Mouse (Mus musculus): ENCODE results near the gene Rps6ka5.

The Rps6ka5 gene

DNA sequence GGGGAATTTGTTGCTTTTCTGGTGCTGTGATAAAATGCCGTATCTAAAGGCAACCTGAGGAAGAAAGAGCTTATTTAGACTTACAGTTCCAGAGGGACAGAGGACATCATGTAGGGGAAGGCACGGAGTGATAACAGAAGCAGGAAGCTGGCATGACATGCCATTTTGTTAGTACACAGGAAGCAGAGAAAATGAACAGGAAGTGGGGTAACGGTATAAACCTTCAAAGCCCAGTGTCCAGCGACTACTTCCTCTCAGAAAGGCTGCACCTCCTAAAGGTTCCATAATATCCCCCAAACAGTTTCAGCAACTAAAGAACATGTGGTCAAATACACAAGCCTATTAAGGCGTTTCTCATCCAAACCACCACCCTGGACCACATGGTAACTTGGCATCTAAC lies 195.9 kb downstream of the Rps6ka5 start:
- no peak for DNase-seq (ENCODE audit: low spot score in 2 of 2)

DNA sequence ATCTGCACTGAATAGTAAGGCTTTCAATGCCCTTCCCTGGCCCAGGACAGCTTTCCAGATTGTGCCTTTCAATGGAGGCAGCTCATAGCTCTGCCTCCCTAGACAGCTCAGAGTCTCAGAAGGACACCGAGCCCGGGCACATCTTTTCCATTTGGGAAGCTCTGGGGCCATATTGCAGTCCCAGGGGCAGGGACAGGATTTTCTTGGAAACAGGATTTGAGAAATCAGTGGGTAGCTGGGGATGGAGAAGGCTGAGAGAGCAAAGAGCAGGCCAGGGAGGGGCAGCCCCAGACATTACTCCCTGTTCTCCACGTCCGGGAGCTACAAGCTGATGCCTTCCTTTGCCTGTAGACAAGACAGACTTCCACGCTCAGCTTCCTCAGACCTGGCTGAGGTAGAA lies 197.1 kb downstream of the Rps6ka5 start:
- DNase-seq (ENCODE audit: low spot score in 2 of 2): no peak

DNA sequence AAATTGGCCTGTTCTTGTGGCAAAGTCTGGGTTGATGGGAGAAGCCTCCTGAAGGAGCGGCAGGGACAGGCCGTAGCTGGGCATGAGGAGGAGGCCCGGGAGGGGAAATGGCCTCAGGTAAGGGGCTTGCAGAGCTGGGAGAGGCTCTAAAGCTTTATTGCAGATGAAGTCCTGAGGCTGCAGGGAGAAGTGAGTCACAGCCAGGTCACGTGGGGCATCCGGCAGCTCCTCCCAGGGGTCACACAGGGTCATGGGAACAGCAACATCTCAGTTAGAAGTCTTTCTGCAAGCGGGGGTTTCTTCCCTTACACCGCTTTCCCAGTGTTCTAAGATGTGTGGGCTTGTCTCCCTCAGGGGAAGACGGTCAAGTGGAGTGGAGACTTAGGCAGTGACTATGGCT lies 197.6 kb downstream of the Rps6ka5 start:
- no peak for DNase-seq (ENCODE audit: low spot score in 2 of 2)

DNA sequence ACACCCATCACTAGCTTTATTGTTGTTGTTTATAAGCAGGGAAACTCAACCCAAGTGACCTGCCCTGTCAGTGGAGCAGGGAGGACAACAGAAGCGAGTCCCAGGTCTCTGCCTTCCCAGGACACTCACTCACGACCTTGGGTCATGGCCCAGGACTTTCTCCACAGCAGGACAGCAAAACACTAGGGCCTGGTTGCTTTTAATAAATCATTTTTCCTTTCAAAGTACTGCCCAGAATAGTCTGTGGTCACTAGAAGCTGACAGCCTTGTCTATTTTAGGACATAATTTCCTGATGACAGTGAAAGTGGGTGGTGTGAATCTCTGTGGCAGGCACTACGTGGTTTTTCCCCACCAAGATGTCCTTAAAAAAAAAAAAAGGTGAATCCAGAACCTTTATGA lies 198.5 kb downstream of the Rps6ka5 start:
- no peak for DNase-seq (ENCODE audit: low spot score in 2 of 2)

DNA sequence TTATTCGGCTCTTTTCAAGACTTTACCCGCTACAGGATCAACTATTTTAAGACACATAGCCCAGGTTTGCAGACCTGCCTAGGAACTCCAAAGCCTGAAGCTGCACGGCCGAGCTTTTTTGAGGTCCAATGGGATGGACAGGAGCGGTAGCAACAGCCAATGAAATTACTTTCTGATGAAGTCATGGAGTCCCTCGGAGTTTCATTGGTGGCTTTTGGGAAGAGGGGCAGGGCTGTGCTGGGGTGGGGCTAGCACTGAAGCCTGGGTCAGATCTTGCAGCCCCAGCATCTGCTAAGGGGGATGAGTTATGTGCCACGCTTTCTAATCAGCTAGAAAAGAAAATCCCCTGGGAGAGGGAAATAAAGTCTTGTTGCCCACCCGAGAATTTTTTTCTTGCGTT lies 199.0 kb downstream of the Rps6ka5 start:
- peak; percentile 76 to 86 for DNase-seq (ENCODE audit: low spot score in 2 of 2)

DNA sequence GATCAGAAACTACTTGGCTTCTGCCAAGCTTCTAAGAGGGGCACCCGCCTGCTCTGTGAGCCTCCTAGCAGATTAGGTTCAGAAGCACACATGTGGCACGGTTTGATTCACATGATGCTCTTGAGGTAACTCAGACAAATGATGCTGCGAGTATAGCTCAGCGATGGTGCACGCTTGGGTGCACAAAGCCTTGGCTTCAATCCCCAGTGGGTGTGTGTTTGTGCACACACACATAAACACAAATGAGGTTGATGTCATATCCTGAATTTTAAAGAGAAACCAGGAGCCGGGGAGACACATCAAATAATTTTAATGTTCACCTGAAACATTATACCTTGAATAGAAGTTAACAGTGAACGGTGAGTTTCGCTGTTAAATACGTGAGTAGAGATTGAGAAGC lies 199.5 kb downstream of the Rps6ka5 start:
- DNase-seq (ENCODE audit: low spot score in 2 of 2): peak in 1 of 2 experiments; percentile 28

DNA sequence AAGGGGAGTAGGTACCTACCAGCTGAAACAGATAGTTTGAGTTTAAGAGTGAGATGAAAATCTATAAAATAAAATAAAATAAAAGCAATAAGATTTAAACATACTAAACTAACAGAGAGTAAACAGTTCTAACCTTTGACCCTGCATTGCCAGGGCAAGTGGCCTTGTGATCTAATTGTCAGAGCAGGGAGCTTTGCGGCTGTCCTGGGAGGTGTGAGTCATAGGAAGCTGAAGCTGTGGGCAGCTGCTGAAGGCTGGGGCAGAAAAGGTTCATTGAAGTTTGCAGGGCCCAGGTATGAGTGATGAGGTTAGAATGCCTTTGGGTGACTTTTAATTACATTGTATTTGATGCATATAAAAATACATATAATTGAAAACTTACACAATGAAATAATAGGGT lies 200.8 kb downstream of the Rps6ka5 start:
- no peak for DNase-seq (ENCODE audit: low spot score in 2 of 2)

DNA sequence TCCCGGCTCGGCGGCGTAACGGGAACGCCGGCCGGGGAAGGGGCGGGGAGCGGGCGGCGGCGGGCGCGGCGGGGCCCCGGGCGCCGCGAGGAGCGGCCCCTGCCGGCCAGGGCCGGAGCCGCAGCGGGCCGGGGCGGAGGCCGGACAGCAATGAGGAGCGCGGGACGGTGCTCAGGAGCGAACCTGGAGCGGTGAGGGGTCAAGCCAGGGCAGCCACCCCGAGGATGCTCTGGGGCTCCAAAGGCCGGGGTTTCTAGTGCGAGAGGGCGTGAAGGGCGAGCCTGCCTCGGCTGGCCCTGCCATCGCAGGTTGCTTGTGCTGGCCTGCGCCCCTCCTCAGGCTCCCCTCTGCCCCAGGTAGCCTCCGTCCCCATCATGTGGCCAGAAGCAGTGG lies 206.0 kb downstream of the Rps6ka5 start, which contains the start of gene Ttc7b:
TSS of gene Ttc7b (minus strand) at position 33 of the 393 bp plus-strand sequence.
- peak in 1 of 2 experiments; percentile 38 for DNase-seq (ENCODE audit: low spot score in 2 of 2)

DNA sequence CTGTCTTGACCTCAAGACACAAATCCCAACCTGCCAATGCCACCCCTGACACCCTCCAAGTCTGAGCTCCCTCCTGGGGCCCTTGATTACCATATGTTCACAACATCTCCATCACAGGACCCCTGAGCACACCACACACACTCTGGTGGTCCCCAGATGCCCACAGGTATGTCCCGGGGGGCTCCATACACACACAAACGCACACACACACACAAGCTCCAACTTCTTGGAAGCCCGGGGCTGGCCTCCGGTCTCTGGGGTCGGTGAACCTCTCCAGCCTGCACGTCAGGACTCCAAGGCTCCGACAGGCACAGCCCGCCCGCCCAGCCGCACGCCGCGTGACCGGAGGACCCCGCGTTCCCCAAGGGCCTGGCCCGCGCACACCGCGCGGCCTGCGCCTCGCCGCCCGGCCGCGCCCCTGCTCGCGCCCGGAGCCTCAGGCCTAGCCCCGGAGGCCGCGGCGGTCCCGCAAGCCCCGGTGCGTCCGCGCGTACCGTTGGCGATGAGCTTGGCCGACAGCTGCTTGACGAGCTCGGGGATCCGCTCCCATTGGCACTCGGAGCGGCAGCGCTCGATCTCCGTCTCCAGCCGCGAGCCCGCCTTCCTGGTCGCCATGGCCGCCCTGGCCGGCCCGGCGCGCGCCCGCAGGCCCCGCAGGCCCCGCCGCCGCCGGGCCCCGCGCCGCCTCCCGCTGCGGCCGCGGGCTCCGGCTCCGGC lies 206.5 kb downstream of the Rps6ka5 start:
- peak; percentile 30 to 49 for DNase-seq (ENCODE audit: low spot score in 2 of 2)

DNA sequence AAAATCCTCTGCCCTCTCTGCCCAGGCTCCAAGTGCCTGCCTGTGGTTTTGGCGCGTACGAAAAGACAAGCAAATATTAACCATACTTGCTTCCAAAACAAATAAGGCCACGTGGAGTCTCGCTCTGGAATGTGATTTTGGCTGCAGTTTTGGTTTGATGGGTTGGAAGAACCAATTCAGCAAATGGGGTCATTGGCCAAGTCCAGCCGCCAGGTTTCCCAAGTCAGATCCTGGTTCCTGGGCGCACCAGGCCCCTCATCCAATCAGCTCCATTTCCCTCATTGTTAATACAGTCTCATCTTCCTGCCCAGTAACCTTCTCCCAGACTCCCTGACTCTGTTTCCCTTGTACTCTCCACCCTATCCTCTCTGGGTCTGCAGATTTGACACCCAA lies 207.1 kb downstream of the Rps6ka5 start:
- peak in 1 of 2 experiments; percentile 31 for DNase-seq (ENCODE audit: low spot score in 2 of 2)

DNA sequence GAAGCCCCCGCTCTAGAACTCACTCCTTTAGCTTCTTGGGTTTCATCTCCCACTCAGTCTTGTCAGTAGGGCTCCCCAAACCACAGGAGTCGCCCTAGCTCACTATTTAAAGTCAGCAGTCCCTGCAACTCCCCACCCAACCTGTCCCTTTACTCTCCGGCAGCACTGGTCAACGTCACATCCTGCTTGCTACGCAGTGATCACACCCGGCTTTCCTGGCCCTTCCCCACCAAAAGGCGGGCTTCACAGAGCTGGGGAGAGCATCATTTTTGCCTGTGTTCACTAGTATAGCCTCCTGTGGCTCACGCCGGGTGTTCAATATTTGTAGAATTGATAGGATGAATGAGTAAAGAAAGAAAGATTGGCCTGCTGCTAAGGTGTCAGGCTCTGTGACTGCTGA lies 209.4 kb downstream of the Rps6ka5 start:
- no peak for DNase-seq (ENCODE audit: low spot score in 2 of 2)

DNA sequence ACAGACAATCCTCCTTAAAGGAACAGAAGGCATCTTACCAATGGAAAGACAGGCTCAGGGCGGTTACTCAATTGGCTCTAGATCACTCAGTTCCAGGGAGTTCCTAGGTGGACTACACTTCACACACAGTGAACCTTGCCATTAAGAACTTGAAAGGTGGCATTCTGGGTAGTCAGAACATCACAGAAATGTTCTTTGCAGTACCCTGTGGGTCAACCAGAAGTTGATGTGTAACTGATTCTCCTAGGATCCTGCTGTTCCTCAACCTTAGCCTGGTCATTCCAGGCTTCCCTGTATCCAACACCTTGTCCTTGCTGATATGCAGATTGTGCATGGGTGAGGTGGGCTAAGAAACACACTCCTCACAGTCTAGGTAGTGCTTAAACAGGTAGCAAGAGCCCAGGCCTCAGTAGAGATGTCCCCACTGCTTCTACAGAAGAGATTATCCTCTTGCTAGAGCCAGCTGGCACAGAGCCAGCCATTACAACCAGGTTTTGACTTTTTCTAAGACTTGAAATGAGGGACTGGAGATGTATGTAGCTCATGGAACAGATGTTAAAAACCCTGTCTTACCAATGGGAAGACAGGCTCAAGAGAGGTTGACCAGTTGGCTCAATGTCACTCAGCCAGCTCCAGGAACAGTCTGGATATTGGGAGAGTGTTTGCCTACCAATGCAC lies 210.5 kb downstream of the Rps6ka5 start:
- DNase-seq (ENCODE audit: low spot score in 2 of 2): no peak

DNA sequence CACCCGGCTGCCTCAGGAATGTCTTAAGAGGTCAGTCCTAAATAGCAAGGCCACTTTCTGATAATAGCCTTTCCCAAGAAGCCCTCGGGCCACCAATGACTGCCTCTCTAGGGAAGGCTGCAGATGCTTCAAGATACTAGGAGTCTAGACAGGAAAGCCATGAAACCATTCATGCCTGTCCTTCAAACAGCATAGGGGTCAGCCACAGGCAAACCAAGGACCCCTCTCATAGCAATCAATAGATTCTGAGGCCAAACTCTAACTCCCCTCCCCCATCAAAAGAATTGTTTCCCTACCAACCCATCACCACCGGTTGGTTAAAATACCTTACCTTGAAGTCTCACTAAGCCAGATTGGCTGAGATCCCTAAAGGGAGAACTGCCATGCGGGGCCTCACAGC lies 211.3 kb downstream of the Rps6ka5 start:
- DNase-seq (ENCODE audit: low spot score in 2 of 2): no peak

DNA sequence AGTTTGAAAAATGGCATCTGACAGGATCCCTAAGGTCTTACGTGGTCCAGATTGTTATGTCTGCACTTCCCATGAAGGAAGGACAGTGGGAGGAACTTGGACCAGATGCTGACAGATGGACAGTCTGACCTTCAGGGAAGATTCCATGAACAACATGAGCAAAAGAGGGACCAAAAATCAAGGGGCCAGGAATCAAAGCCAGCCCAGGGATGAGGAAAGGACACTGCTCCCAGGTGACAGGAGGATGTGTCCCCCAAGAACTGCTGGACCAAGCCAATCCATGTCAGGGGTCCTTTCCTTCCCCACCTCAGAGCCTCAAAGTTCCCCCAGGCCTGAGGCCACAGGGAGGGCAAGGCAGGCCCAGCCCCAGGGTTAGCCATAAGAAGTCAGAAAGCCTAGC lies 212.2 kb downstream of the Rps6ka5 start:
- no peak for DNase-seq (ENCODE audit: low spot score in 2 of 2)

DNA sequence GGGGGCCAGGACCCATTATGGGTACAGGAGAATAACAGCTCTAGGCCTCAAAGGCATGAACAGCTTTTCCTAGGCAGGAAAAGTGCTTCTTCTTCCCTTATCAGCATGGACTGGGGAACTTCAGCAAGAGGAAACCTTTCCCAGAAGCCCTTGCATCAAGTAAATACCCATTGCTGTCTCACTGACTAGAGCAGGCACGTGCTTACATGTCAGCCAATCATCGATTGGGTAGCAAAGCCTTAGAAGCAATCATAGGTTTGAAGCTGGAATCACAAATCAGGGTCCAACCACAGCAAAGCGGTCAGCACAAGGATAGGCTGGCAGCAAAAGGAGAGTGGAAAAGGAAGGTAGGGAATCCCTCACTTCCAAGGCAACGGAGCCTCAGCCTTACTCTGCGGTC lies 213.7 kb downstream of the Rps6ka5 start:
- no peak for DNase-seq (ENCODE audit: low spot score in 2 of 2)

DNA sequence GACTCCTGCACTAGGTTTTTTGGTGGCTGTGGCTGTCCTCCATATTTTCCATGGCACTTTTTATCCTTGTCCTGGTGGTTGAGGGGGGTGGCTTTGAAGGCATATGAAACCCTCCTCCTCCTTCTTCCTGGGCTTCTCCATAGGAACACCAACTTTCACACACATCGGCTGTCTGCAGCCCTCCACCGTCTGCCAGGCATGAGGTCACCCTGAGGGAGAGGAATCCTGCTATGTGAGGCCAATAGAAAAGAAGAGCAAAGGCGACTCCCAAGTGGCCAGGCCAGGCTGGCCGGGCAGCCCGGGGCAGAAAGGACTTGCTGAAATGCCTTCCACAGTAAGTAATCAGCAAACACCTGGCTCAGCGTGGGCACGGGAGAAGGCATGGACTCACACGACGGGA lies 214.1 kb downstream of the Rps6ka5 start:
- no peak for DNase-seq (ENCODE audit: low spot score in 2 of 2)

DNA sequence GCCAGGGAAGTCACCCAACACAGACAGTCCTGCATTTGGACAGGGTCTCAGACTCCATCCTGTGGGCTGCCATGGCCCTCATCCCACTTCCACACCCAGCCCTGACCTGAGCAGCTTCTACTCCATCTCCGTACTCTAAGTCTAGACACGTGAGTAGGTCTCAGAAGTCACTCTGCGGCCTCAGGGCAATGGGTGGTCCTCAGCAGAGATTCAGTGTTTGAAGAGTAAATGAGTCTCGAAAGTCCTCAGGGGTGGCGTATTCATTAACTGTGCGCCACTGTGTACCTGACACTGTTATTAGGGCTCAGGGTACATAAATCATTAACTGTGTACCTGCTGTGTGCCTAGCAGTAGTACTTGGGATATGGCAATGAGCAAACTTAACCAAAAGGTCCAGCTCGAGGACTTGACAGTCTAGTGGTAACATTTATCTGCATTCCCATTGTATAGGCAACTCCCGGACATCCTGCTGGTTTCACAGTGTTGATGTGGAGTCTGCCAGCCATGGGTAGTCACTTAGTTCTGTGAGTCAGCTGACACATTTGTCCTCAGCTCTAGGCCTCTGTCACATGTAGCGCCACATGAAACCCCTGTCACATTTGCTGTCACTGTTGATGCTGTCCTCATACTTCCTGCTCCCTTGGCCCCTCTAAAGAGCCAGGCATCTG lies 217.0 kb downstream of the Rps6ka5 start:
- no peak for DNase-seq (ENCODE audit: low spot score in 2 of 2)

DNA sequence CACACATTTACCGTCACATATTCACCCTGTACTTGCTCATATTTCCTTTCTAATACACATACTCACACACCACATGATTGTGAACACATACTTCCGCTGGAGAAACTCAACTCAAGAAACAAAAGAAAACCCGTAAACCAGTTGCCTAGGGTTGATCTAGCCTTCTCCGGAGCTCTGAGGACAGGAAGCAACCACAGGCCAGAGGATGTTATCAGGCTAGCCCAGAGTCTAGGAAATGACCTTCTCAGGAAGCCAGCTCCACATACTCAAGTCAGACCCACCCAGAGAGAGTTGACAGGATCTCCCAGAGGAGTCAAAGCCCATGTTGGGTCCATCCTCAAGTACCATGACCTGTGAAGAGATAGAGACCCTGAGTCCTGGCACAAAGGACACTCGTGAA lies 218.1 kb downstream of the Rps6ka5 start:
- DNase-seq (ENCODE audit: low spot score in 2 of 2): no peak

DNA sequence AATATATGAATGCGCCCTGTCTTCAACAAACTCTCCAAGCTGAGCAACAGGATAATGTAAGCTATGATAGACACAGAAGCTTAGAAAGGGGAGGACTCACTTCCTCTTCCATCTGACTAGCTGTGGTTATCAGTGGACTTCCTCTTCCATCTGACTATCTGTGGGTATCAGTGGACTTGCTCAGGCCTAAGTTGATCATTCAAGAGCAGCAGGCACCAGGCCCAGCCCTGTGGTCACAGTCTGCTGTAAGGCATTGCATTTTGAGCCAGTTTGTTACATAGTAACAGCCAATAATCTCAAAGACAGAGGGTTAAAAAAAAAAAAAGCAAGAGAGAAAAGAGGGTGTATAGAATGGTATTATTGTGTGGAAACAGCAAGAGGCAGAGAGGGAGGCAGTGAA lies 221.3 kb downstream of the Rps6ka5 start:
- DNase-seq (ENCODE audit: low spot score in 2 of 2): no peak

DNA sequence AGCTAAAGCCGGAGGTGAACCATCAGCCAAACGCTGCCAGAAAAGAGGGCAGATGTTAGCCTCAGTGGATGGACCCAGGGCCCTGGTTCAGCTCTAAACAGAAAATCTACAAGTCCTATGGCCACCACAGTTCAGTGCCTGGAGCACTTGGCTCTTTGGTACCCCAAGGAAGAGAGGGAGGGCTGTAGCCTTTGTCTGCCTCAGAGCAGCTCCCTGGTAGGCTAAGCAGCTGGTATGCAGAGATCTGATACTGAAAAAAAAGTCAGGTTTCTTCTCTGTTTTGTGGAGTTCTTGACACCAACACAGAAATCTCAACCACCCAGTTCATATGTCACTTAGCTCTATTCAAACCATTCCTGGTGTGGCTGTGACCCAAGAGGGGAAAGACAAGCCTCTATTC lies 222.2 kb downstream of the Rps6ka5 start:
- no peak for DNase-seq (ENCODE audit: low spot score in 2 of 2)

DNA sequence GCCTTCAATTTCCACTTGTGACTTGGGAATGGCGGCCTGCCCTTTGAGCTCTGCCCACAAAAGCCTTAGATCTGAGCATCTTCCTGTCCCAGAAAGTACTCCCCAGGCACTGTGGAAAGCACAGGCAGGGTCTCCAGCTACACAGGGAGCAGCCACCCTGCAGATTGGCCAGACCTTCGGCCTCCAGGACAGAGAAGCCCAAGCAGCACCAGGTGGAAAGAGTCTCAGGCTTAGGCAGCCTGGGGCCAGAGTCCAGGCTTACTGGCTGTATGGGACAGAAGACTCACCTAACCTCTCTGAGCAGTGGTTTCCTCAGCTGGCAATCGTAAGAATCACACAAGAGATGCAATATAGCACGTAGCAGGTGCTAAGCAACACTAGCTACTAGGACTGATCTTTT lies 223.1 kb downstream of the Rps6ka5 start:
- no peak for DNase-seq (ENCODE audit: low spot score in 2 of 2)

DNA sequence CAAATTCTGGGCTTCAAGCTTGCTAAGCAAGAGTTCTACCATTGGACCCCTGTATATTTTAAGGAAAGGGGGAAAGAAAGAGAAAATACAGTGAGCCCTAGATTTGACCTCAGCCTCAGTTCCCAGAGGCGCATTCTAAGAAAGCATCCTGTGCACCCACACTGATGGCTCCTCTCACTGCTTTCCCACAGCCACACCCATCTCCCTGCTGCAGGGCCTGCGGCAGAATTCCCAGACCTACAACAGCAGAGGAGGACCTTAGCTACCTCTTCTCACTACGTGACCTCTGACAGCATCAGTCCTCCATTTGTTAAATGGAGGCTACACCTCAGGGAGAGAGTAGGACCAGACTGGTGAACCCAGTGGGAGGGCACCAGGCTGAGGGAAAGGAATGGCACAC lies 224.2 kb downstream of the Rps6ka5 start:
- DNase-seq (ENCODE audit: low spot score in 2 of 2): no peak

DNA sequence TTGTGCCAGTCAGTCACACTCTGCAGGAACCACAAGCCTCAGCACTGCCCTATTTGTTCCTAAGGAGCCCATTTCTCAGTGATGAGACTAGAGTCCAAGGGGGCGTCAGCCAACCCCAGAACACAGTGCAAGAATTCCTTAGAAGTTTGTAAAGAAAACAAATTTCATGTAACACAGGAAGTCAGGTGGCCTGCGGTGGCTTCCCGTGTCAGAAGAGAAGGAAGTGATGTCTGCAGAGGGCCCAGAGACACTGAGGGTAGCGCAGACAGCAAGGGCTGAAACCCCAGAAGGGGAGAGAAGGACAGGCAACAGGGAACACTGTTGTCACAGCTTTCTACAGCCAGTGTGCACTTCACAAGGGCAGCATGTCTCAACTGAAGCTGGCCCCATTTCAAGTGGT lies 225.5 kb downstream of the Rps6ka5 start:
- DNase-seq (ENCODE audit: low spot score in 2 of 2): no peak
